Mouse (Mus musculus): ENCODE data around the gene Zswim5. TPM values are rescaled to one million over a fixed set of nuclear protein-coding genes. Genes with fewer than 3 reads are reported as not detected.

Gene Zswim5
- total and polyA plus RNA-seq, 2 experiments from 2014 or later = 2.4 to 25.3 TPM

GRCm38 (mm10) chr4:116993672-116994621 lies 116.8 kb downstream of the Zswim5 start, which contains the start of gene Urod:
Gene Urod (minus strand): TSS chr4:116994413.
- H3K36me3 ChIP-seq (ENCODE audit: insufficient read depth) = peaks cover 21% of the 10 kb centered on the region
- WGBS = 2% methylated on average over 38 of the region's 38 CpGs
- H3K27ac ChIP-seq (ENCODE audit: low read depth, low read length) = peak within 1 kb of the TSS; percentile 76
- ATAC-seq (peak; percentile 95), DNase-seq (peak; percentile 96)
- peak within 1 kb of the TSS; percentile 89 for H3K4me3 ChIP-seq (ENCODE audit: low read depth, low read length)
- H3K27me3 ChIP-seq (ENCODE audit: insufficient read depth, low read length) = no peaks in the 10 kb centered on the region
- H3K4me1 ChIP-seq (ENCODE audit: insufficient read depth) = peaks cover 13% of the 10 kb centered on the region; the same call in 1 of the 2 replicates
- TF ChIP-seq CTCF (IDR thresholded peaks at IDR 0.05; ENCODE audit: low read depth) = no peak
- peak within 1 kb of the TSS; percentile 80 for H3K9ac ChIP-seq
- H3K9me3 ChIP-seq (ENCODE audit: low read length) = no peaks in the 10 kb centered on the region
- H3K4me2 ChIP-seq (ENCODE audit: low read depth) = peak within 1 kb of the TSS; percentile 77

- WGBS = under 1% methylated on average over 58 of the region's 58 CpGs
- Histone ChIP-seq H3K27me3 (ENCODE audit: insufficient read depth, low read length) (no peaks in the 10 kb centered on the region), H3K4me3 (ENCODE audit: low read depth, low read length) (peak within 1 kb of the TSS; percentile 89), H3K27ac (ENCODE audit: low read depth, low read length) (peak within 1 kb of the TSS; percentile 76), H3K4me1 (ENCODE audit: insufficient read depth) (peaks cover 13% of the 10 kb centered on the region; the same call in 1 of the 2 replicates), H3K36me3 (ENCODE audit: insufficient read depth) (peaks cover 27% of the 10 kb centered on the region), H3K9ac (peak within 1 kb of the TSS; percentile 80), H3K9me3 (ENCODE audit: low read length) (no peaks in the 10 kb centered on the region), H3K4me2 (ENCODE audit: low read depth) (peak within 1 kb of the TSS; percentile 77)
- ATAC-seq (peak; percentile 55), DNase-seq (peak; percentile 72)
- TF ChIP-seq CTCF (IDR thresholded peaks at IDR 0.05; ENCODE audit: low read depth) = no peak
Measured at GRCm38 (mm10) chr4:116995131-116995797, 118.1 kb downstream of the Zswim5 start, which contains the start of gene Hectd3. Gene Hectd3 (plus strand): TSS chr4:116995317.

- peak overlapping the region; percentile 89 for H3K4me3 ChIP-seq (ENCODE audit: low read depth, low read length)
- peak overlapping the region; percentile 77 for H3K4me2 ChIP-seq (ENCODE audit: low read depth)
- 2% methylated on average over 16 of the region's 16 CpGs for WGBS
- no peaks in the 10 kb centered on the region for H3K9me3 ChIP-seq (ENCODE audit: low read length)
- peaks cover 32% of the 10 kb centered on the region for H3K36me3 ChIP-seq (ENCODE audit: insufficient read depth)
- peaks cover 13% of the 10 kb centered on the region; the same call in 1 of the 2 replicates for H3K4me1 ChIP-seq (ENCODE audit: insufficient read depth)
- peak; percentile 58 for TF ChIP-seq CTCF (IDR thresholded peaks at IDR 0.05; ENCODE audit: low read depth)
- peak overlapping the region; percentile 76; the same call in 1 of the 2 replicates for H3K27ac ChIP-seq (ENCODE audit: low read depth, low read length)
- H3K27me3 ChIP-seq (ENCODE audit: insufficient read depth, low read length) = no peaks in the 10 kb centered on the region
- peak overlapping the region; percentile 80 for H3K9ac ChIP-seq
- DNase-seq (peak; percentile 25), ATAC-seq (no peak)
Measured at GRCm38 (mm10) chr4:116995798-116996135, 118.6 kb downstream of the Zswim5 start.

DNA sequence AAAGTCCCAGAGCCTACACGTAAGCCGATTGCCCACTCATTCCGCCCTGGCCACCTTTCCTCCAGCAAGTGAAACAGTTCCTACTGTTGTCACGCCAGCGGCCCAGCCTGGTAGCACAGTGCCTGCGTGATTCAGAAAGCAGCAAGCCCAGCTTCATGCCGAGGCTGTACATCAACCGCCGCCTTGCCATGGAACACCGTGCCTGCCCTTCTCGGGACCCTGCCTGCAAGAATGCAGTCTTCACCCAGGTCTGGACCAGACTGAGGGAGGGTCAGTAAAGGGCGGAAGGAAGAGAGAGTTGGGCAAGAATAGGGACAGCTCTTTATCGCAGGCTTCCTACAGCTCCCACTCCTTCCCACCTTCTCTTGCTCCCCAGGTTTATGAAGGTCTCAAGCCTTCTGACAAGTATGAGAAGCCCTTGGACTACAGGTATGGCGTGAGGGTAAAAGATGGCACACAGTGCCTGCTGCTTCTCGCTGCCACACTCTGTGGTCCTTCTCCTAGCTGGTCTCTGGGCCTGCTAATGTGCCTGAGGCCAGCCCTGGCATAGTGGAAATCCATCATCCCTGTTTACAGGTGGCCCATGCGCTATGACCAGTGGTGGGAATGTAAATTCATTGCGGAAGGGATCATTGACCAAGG lies 122.5 kb downstream of the Zswim5 start:
- DNase-seq = no peak
- Histone ChIP-seq H3K36me3 (ENCODE audit: insufficient read depth) (peaks cover 65% of the 10 kb centered on the region), H3K4me1 (ENCODE audit: insufficient read depth) (peaks cover 9% of the 10 kb centered on the region; the same call in 1 of the 2 replicates), H3K9me3 (ENCODE audit: low read length) (no peaks in the 10 kb centered on the region), H3K4me2 (ENCODE audit: low read depth) (no peak overlapping the region), H3K4me3 (ENCODE audit: low read depth, low read length) (no peak overlapping the region), H3K9ac (no peak overlapping the region), H3K27me3 (ENCODE audit: insufficient read depth, low read length) (no peaks in the 10 kb centered on the region), H3K27ac (ENCODE audit: low read depth, low read length) (no peak overlapping the region)
- no peak for TF ChIP-seq CTCF (IDR thresholded peaks at IDR 0.05; ENCODE audit: low read depth)
- 98% methylated on average over 17 of the region's 17 CpGs for WGBS
- no peak for ATAC-seq

DNA sequence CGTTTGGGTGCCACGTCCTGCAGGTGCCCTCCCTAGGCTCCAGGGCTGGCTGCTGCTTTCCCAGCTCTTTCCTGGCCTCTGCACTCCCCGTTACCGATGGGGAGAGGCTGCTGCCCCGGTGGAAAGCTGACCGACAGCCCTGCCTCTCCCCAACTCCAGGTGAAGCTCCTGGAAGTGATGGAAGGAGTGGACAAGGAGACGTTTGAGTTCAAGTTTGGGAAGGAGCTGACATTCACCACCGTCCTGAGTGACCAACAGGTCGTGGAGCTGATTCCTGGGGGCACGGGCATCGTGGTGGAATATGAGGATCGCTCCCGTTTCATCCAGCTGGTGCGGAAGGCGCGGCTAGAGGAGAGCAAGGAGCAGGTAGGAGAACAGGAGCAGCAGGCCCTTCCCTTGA lies 124.8 kb downstream of the Zswim5 start:
- no peak overlapping the region for H3K4me3 ChIP-seq (ENCODE audit: low read depth, low read length)
- H3K4me2 ChIP-seq (ENCODE audit: low read depth) = no peak overlapping the region
- peaks cover 64% of the 10 kb centered on the region for H3K36me3 ChIP-seq (ENCODE audit: insufficient read depth)
- no peaks in the 10 kb centered on the region for H3K9me3 ChIP-seq (ENCODE audit: low read length)
- WGBS = 91% methylated on average over 16 of the region's 16 CpGs
- no peaks in the 10 kb centered on the region for H3K27me3 ChIP-seq (ENCODE audit: insufficient read depth, low read length)
- no peak for TF ChIP-seq CTCF (IDR thresholded peaks at IDR 0.05; ENCODE audit: low read depth)
- no peak for DNase-seq
- H3K9ac ChIP-seq = no peak overlapping the region
- no peak for ATAC-seq
- no peak overlapping the region for H3K27ac ChIP-seq (ENCODE audit: low read depth, low read length)
- no peaks in the 10 kb centered on the region for H3K4me1 ChIP-seq (ENCODE audit: insufficient read depth)

- 54% methylated on average over 38 of the region's 38 CpGs for WGBS
- Histone ChIP-seq H3K4me1 (ENCODE audit: insufficient read depth) (no peaks in the 10 kb centered on the region), H3K36me3 (ENCODE audit: insufficient read depth) (peaks cover 60% of the 10 kb centered on the region), H3K9me3 (ENCODE audit: low read length) (no peaks in the 10 kb centered on the region), H3K9ac (no peak overlapping the region), H3K27ac (ENCODE audit: low read depth, low read length) (no peak overlapping the region), H3K4me2 (ENCODE audit: low read depth) (no peak overlapping the region), H3K4me3 (ENCODE audit: low read depth, low read length) (no peak overlapping the region), H3K27me3 (ENCODE audit: insufficient read depth, low read length) (no peaks in the 10 kb centered on the region)
- peak; percentile 80 for TF ChIP-seq CTCF (IDR thresholded peaks at IDR 0.05; ENCODE audit: low read depth)
- ATAC-seq (peak; percentile 78), DNase-seq (peak; percentile 80)
Measured at GRCm38 (mm10) chr4:117002543-117003521, 125.7 kb downstream of the Zswim5 start.
